Mouse (Mus musculus): Measurements from ENCODE around the gene Tgfbr3. TPM values are rescaled to one million over a fixed set of nuclear protein-coding genes. Genes with fewer than 3 reads are reported as not detected.

Gene Tgfbr3
- polyA plus RNA-seq, 1 experiment, result 0.71 TPM

- H3ac ChIP-seq (ENCODE audit: control insufficient read depth, insufficient read length), result no peak overlapping the region
- H3K4me2 ChIP-seq (ENCODE audit: low read depth), result no peak overlapping the region
- H3K79me2 ChIP-seq (ENCODE audit: control insufficient read depth, insufficient read depth), result no peaks in the 10 kb centered on the region
- H3K27me3 ChIP-seq (ENCODE audit: control insufficient read depth, insufficient read depth, insufficient read length), result no peaks in the 10 kb centered on the region
- H3K4me3 ChIP-seq, result no peak overlapping the region
- no peaks in the 10 kb centered on the region for H3K36me3 ChIP-seq (ENCODE audit: control insufficient read depth, insufficient read depth)
- TF ChIP-seq POLR2A (IDR thresholded peaks at IDR 0.05; ENCODE audit: insufficient read length, low read depth), result no peak
- TF ChIP-seq E2F4 (IDR thresholded peaks at IDR 0.05; ENCODE audit: insufficient read depth), result no peak
- TF ChIP-seq TCF3 (IDR thresholded peaks at IDR 0.05; ENCODE audit: insufficient read length, low read depth), result no peak
- no peak for TF ChIP-seq REST (IDR thresholded peaks at IDR 0.05; ENCODE audit: insufficient read depth, insufficient read length)
- TF ChIP-seq MAX (IDR thresholded peaks at IDR 0.05; ENCODE audit: low read depth), result no peak
- no peak for TF ChIP-seq POLR2AphosphoS2 (IDR thresholded peaks at IDR 0.05; ENCODE audit: insufficient read length, low read depth)
- no peak for TF ChIP-seq TCF12 (IDR thresholded peaks at IDR 0.05; ENCODE audit: insufficient read depth, poor library complexity, severe bottlenecking)
- TF ChIP-seq CEBPB (IDR thresholded peaks at IDR 0.05; ENCODE audit: insufficient read depth, poor library complexity, severe bottlenecking), result no peak
- TF ChIP-seq SRF (IDR thresholded peaks at IDR 0.05; ENCODE audit: control insufficient read depth, insufficient read length, low read depth), result no peak
- TF ChIP-seq USF1 (IDR thresholded peaks at IDR 0.05; ENCODE audit: low read depth), result no peak
- no peak for TF ChIP-seq MYOD1 (IDR thresholded peaks at IDR 0.05; ENCODE audit: control insufficient read depth in 1 of 3, insufficient read length in 2 of 3, low read depth in 2 of 3)
- TF ChIP-seq MYOG (IDR thresholded peaks at IDR 0.05; ENCODE audit: control insufficient read depth in 1 of 3, insufficient read depth in 1 of 3, insufficient read length in 2 of 3, low read depth in 2 of 3), result no peak
These were observed 81.5 kb downstream of the Tgfbr3 start for GRCm38 (mm10) chr5:107207911-107208310.

GRCm38 (mm10) chr5:107204306-107204705 is 85.1 kb downstream of the Tgfbr3 start:
- no peak overlapping the region for H3K4me3 ChIP-seq
- H3K4me2 ChIP-seq (ENCODE audit: low read depth), result no peak overlapping the region
- no peaks in the 10 kb centered on the region for H3K36me3 ChIP-seq (ENCODE audit: control insufficient read depth, insufficient read depth)
- no peaks in the 10 kb centered on the region for H3K79me2 ChIP-seq (ENCODE audit: control insufficient read depth, insufficient read depth)
- no peak overlapping the region for H3ac ChIP-seq (ENCODE audit: control insufficient read depth, insufficient read length)
- H3K27me3 ChIP-seq (ENCODE audit: control insufficient read depth, insufficient read depth, insufficient read length), result no peaks in the 10 kb centered on the region
- TF ChIP-seq SRF (IDR thresholded peaks at IDR 0.05; ENCODE audit: control insufficient read depth, insufficient read length, low read depth) (no peak), TCF3 (IDR thresholded peaks at IDR 0.05; ENCODE audit: insufficient read length, low read depth) (no peak), MAX (IDR thresholded peaks at IDR 0.05; ENCODE audit: low read depth) (no peak)

DNA sequence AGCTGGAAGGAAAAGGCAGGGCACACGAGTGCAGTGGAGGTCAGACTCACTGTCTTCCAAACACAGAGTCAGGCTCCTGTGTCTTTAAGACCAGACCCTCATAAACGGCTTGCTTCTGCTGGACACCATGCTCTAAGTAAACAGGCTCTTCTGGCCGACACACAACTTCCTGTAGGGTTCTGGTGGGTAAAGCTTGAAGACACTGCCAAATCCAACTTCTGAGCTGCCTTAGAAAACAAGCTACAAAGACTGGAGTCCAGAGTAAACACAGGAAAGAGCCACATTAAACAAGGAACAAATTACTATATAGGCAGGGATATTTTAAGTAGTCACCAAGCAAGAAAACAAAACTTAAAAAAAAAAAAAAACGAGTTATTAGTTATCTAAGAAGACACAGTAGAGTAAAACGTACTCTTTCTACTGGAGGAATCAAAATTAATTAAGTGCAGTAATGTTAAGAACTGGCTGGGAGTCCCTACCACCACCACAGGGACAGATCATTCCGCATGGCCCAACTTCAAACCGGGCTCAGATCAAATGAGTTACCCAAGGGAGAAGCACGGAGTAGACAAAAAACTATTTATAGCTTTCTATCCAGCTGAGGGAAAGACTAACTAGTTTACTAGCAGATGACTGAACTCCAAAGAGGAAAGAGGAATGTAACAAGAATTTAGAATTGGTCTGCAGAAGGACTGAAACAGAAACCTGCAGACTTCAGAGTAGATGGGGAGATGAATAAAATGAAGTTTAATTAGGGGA is 86.4 kb downstream of the Tgfbr3 start:
- no peak overlapping the region for H3K4me3 ChIP-seq

DNA sequence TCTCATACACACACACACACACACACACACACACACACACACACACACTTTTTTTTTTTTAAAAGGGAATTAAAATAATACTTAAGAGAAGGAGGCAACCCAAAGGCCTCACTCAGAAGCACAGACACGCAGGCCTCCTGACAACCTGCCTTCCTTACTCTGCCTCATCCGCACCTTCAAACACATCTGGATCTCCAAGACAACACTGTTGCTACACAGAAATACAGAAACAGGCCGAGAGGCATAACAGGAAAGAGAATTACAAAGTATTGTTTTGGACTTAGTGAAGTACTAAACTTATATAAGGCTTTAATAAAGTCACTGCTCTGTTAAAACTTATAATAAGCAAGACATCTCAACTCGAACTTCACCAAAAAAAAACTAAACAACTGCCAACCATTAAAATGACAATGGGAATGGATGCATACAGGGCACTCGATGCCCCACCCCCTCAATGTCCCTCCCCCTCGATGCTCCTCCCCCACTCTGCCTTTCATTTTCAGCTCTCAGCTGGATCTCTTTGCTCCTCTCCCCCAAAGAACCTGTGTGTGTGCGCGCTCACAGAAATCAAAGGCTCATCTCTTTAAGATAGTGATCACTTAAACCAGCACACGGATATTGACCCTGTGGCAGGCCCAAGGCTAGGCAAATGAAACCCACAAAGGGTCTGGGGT is 87.8 kb downstream of the Tgfbr3 start:
- TF ChIP-seq POLR2A (IDR thresholded peaks at IDR 0.05; ENCODE audit: insufficient read length, low read depth) (no peak), TCF3 (IDR thresholded peaks at IDR 0.05; ENCODE audit: insufficient read length, low read depth) (no peak), MYOG (IDR thresholded peaks at IDR 0.05; ENCODE audit: control insufficient read depth in 1 of 3, insufficient read depth in 1 of 3, insufficient read length in 2 of 3, low read depth in 2 of 3) (no peak), TCF12 (IDR thresholded peaks at IDR 0.05; ENCODE audit: insufficient read depth, poor library complexity, severe bottlenecking) (no peak), SRF (IDR thresholded peaks at IDR 0.05; ENCODE audit: control insufficient read depth, insufficient read length, low read depth) (no peak), REST (IDR thresholded peaks at IDR 0.05; ENCODE audit: insufficient read depth, insufficient read length) (no peak), POLR2AphosphoS2 (IDR thresholded peaks at IDR 0.05; ENCODE audit: insufficient read length, low read depth) (no peak), E2F4 (IDR thresholded peaks at IDR 0.05; ENCODE audit: insufficient read depth) (no peak), CEBPB (IDR thresholded peaks at IDR 0.05; ENCODE audit: insufficient read depth, poor library complexity, severe bottlenecking) (no peak), MAX (IDR thresholded peaks at IDR 0.05; ENCODE audit: low read depth) (no peak), USF1 (IDR thresholded peaks at IDR 0.05; ENCODE audit: low read depth) (no peak), MYOD1 (IDR thresholded peaks at IDR 0.05; ENCODE audit: control insufficient read depth in 1 of 3, insufficient read length in 2 of 3, low read depth in 2 of 3) (no peak)
- Histone ChIP-seq H3K79me2 (ENCODE audit: control insufficient read depth, insufficient read depth) (no peaks in the 10 kb centered on the region), H3K4me3 (no peak overlapping the region), H3K27me3 (ENCODE audit: control insufficient read depth, insufficient read depth, insufficient read length) (no peaks in the 10 kb centered on the region), H3K36me3 (ENCODE audit: control insufficient read depth, insufficient read depth) (no peaks in the 10 kb centered on the region), H3K4me2 (ENCODE audit: low read depth) (no peak overlapping the region), H3ac (ENCODE audit: control insufficient read depth, insufficient read length) (no peak overlapping the region)

More for the DNA sequence above, 86.4 kb downstream of the Tgfbr3 start:
- no peak overlapping the region for H3ac ChIP-seq (ENCODE audit: control insufficient read depth, insufficient read length)
- TF ChIP-seq SRF (IDR thresholded peaks at IDR 0.05; ENCODE audit: control insufficient read depth, insufficient read length, low read depth), result no peak
- TF ChIP-seq MYOG (IDR thresholded peaks at IDR 0.05; ENCODE audit: control insufficient read depth in 1 of 3, insufficient read depth in 1 of 3, insufficient read length in 2 of 3, low read depth in 2 of 3), result no peak
- TF ChIP-seq TCF3 (IDR thresholded peaks at IDR 0.05; ENCODE audit: insufficient read length, low read depth), result no peak
- no peak for TF ChIP-seq CEBPB (IDR thresholded peaks at IDR 0.05; ENCODE audit: insufficient read depth, poor library complexity, severe bottlenecking)
- no peak for TF ChIP-seq POLR2A (IDR thresholded peaks at IDR 0.05; ENCODE audit: insufficient read length, low read depth)
- no peak for TF ChIP-seq E2F4 (IDR thresholded peaks at IDR 0.05; ENCODE audit: insufficient read depth)
- TF ChIP-seq USF1 (IDR thresholded peaks at IDR 0.05; ENCODE audit: low read depth), result no peak
- no peak for TF ChIP-seq TCF12 (IDR thresholded peaks at IDR 0.05; ENCODE audit: insufficient read depth, poor library complexity, severe bottlenecking)
- no peak for TF ChIP-seq MAX (IDR thresholded peaks at IDR 0.05; ENCODE audit: low read depth)
- no peak for TF ChIP-seq MYOD1 (IDR thresholded peaks at IDR 0.05; ENCODE audit: control insufficient read depth in 1 of 3, insufficient read length in 2 of 3, low read depth in 2 of 3)
- TF ChIP-seq POLR2AphosphoS2 (IDR thresholded peaks at IDR 0.05; ENCODE audit: insufficient read length, low read depth), result no peak
- no peaks in the 10 kb centered on the region for H3K36me3 ChIP-seq (ENCODE audit: control insufficient read depth, insufficient read depth)
- no peaks in the 10 kb centered on the region for H3K79me2 ChIP-seq (ENCODE audit: control insufficient read depth, insufficient read depth)
- H3K27me3 ChIP-seq (ENCODE audit: control insufficient read depth, insufficient read depth, insufficient read length), result no peaks in the 10 kb centered on the region
- H3K4me2 ChIP-seq (ENCODE audit: low read depth), result no peak overlapping the region

All from myocyte (in vitro differentiated cells).